Mouse (Mus musculus) lung, embryonic 14.5 days (tissue): ENCODE results near the gene Chkb. TPM values are rescaled to one million over a fixed set of nuclear protein-coding genes. Genes with fewer than 3 reads are reported as not detected.

Experiments
- ATAC-seq: fragments of 200-750 bp; cut with Nextera tagmentation; 2 replicates; pipeline ENCODE4 v1.8.0; 2017; ENCODE audit warnings: mild to moderate bottlenecking, moderate TSS enrichment, moderate library complexity; ENCODE audit not compliant: insufficient read depth
- DNase-seq: peaks from one replicate; pipeline ENCODE4 v3.0.0-alpha.2; 2015
- H3K27ac ChIP-seq: fragments of 300-500 bp; sonication (generic); 2 replicates; pipeline ENCODE4 v1.5.1; 2014; ENCODE audit warnings: low read depth, mild to moderate bottlenecking, moderate library complexity
- H3K27me3 ChIP-seq: fragments of 300-500 bp; sonication (generic); 2 replicates; pipeline ENCODE4 v1.6.1; 2014; ENCODE audit warnings: low read length, control low read depth; ENCODE audit not compliant: insufficient read depth
- H3K36me3 ChIP-seq: fragments of 300-500 bp; sonication (generic); 2 replicates; pipeline ENCODE4 v1.6.1; 2014; ENCODE audit warnings: control low read depth; ENCODE audit not compliant: insufficient read depth
- H3K4me1 ChIP-seq: fragments of 300-500 bp; sonication (generic); 2 replicates; pipeline ENCODE4 v1.6.1; 2014; ENCODE audit warnings: antibody characterized with exemption, control low read depth; ENCODE audit not compliant: insufficient read depth
- H3K4me2 ChIP-seq: fragments of 300-500 bp; sonication (generic); 2 replicates; pipeline ENCODE4 v1.6.1; 2014; ENCODE audit warnings: mild to moderate bottlenecking
- H3K4me3 ChIP-seq: fragments of 300-500 bp; sonication (generic); 2 replicates; pipeline ENCODE4 v1.5.1; 2014; ENCODE audit warnings: low read depth, low read length
- H3K9ac ChIP-seq: fragments of 300-500 bp; sonication (generic); 2 replicates; pipeline ENCODE4 v1.6.1; 2014
- H3K9me3 ChIP-seq: fragments of 300-500 bp; sonication (generic); 2 replicates; pipeline ENCODE4 v1.6.1; 2016; ENCODE audit warnings: low read depth, low read length, control low read depth
- CTCF ChIP-seq: IDR thresholded peaks from 2 replicates; pipeline ENCODE4 v1.5.1; 2016; ENCODE audit warnings: antibody characterized with exemption, low read depth
- WGBS: fragments of 180-500 bp; shearing (Covaris S2); extraction: QIAGEN DNeasy Blood & Tissue Kit; methylation state at CpG from one replicate; pipeline ENCODE4 v1.1.7; 2014; 5-methylcytosine and 5-hydroxymethylcytosine counted together
- polyA plus RNA-seq: library from polyadenylated mRNA; unstranded; fragments of >200 nt; fragmentation: Nextera tagmentation; extraction: Ambion mirVana; gene quantifications from 2 replicates; pipeline ENCODE4 v1.2.1, GENCODE M21; 2014

Chkb gene
- polyA plus RNA-seq, 1 experiment from 2014 or later, result 45.9 TPM

- no peak overlapping the region for H3K4me3 ChIP-seq
Measured at GRCm38 (mm10) chr15:89454857-89455256, 25.1 kb upstream of the Chkb start.

GRCm38 (mm10) chr15:89453865-89454478, 24.3 kb upstream of the Chkb start, which contains the start of gene Mapk8ip2:
Gene Mapk8ip2, plus strand, starts transcription at chr15:89453913.
- no peaks in the 10 kb centered on the region for H3K36me3 ChIP-seq
- H3K27me3 ChIP-seq, result peaks cover 27% of the 10 kb centered on the region
- peak within 1 kb of the TSS; percentile 77 for H3K4me2 ChIP-seq
- WGBS, result under 1% methylated on average over 53 of the region's 53 CpGs
- H3K4me3 ChIP-seq, result peak within 1 kb of the TSS; percentile 40
- no peaks in the 10 kb centered on the region for H3K4me1 ChIP-seq
- H3K9me3 ChIP-seq, result no peaks in the 10 kb centered on the region
- no peak for DNase-seq
- no peak for TF ChIP-seq CTCF
- no peak within 1 kb of the TSS for H3K27ac ChIP-seq
- H3K9ac ChIP-seq, result no peak within 1 kb of the TSS; the same call in 1 of the 2 replicates
- peak; percentile 48; the same call in 1 of the 2 replicates for ATAC-seq

More at GRCm38 (mm10) chr15:89454857-89455256, 25.1 kb upstream of the Chkb start:
- Histone ChIP-seq H3K9me3 (no peaks in the 10 kb centered on the region), H3K4me1 (no peaks in the 10 kb centered on the region), H3K36me3 (no peaks in the 10 kb centered on the region), H3K9ac (no peak overlapping the region), H3K27me3 (peaks cover 27% of the 10 kb centered on the region), H3K27ac (no peak overlapping the region), H3K4me2 (no peak overlapping the region; the same call in 1 of the 2 replicates)
- DNase-seq (no peak), ATAC-seq (no peak)
- TF ChIP-seq CTCF, result no peak
- 28% methylated on average over 4 of the region's 6 CpGs for WGBS

GRCm38 (mm10) chr15:89452906-89453864, 23.5 kb upstream of the Chkb start:
- peak overlapping the region; percentile 77 for H3K4me2 ChIP-seq
- no peak overlapping the region for H3K9ac ChIP-seq
- no peaks in the 10 kb centered on the region for H3K4me1 ChIP-seq
- peak; percentile 90 for DNase-seq
- no peak overlapping the region for H3K27ac ChIP-seq
- H3K36me3 ChIP-seq, result no peaks in the 10 kb centered on the region
- H3K27me3 ChIP-seq, result peaks cover 27% of the 10 kb centered on the region
- TF ChIP-seq CTCF, result no peak
- peak; percentile 75 for ATAC-seq
- WGBS, result 5% methylated on average over 24 of the region's 24 CpGs
- H3K9me3 ChIP-seq, result no peaks in the 10 kb centered on the region
- peak overlapping the region; percentile 40 for H3K4me3 ChIP-seq

GRCm38 (mm10) chr15:89442486-89443070, 12.9 kb upstream of the Chkb start:
- Histone ChIP-seq H3K4me1 (no peaks in the 10 kb centered on the region), H3K27me3 (no peaks in the 10 kb centered on the region), H3K27ac (no peak overlapping the region), H3K9me3 (no peaks in the 10 kb centered on the region), H3K36me3 (no peaks in the 10 kb centered on the region), H3K4me2 (no peak overlapping the region), H3K9ac (no peak overlapping the region), H3K4me3 (no peak overlapping the region)
- 33% methylated on average over 8 of the region's 8 CpGs for WGBS
- no peak for ATAC-seq
- peak; percentile 16; the same call in 1 of the 2 replicates for TF ChIP-seq CTCF
- peak; percentile 37 for DNase-seq

- no peaks in the 10 kb centered on the region for H3K36me3 ChIP-seq
- DNase-seq (no peak), ATAC-seq (no peak)
- no peak overlapping the region for H3K4me2 ChIP-seq
- no peaks in the 10 kb centered on the region for H3K4me1 ChIP-seq
- H3K9ac ChIP-seq, result no peak overlapping the region
- no peak overlapping the region for H3K27ac ChIP-seq
- H3K27me3 ChIP-seq, result no peaks in the 10 kb centered on the region
- TF ChIP-seq CTCF, result no peak
- no peaks in the 10 kb centered on the region for H3K9me3 ChIP-seq
- WGBS, result 85% methylated on average over 5 of the region's 5 CpGs
- H3K4me3 ChIP-seq, result no peak overlapping the region
Measured at GRCm38 (mm10) chr15:89435878-89436277, 6.2 kb upstream of the Chkb start.

DNA sequence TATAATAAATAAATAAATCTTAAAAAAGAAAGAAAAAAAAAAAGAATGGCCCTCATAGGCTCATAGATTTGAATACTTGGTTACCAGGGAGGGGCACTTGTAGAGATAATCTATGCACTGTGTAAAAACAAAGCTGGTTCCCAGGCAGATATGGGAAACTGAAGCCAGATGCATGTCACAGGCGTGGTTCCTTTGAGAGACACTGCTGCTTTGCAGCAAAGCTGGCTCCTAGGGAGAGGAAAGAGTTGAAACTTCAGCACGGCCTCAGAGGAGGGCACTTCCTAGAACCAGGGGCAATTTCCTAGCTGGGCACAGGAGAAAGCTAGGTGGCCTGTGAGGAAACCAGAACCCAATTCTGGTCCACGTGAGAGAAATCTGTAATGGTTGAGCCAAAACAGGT, 4.4 kb upstream of the Chkb start:
- Histone ChIP-seq H3K36me3 (no peaks in the 10 kb centered on the region), H3K27ac (no peak overlapping the region), H3K4me2 (no peak overlapping the region), H3K4me3 (no peak overlapping the region), H3K9me3 (no peaks in the 10 kb centered on the region), H3K9ac (no peak overlapping the region), H3K4me1 (no peaks in the 10 kb centered on the region), H3K27me3 (no peaks in the 10 kb centered on the region)
- ATAC-seq, result no peak
- no peak for DNase-seq
- WGBS, result 72% methylated on average over 3 of the region's 3 CpGs
- TF ChIP-seq CTCF, result no peak

DNA sequence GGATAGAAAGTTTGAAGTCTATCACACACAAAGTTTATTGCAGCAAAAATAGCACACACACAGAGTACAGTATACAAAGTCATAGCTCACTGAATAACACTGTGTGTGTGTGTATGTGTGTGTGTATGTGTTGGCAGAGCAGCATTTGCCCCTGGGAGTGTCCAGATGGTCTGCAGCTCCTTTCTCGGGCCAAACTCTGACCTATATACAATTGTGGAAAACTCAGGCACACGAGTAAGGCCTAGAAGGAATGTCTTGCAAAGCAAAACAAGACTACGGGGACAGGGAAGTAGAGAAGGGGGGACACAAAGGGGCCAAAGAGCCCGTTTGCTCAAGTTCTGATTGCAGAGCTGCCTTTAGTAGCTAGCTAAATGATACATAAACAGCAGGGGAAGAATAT, 3.2 kb upstream of the Chkb start:
- H3K27me3 ChIP-seq, result no peaks in the 10 kb centered on the region
- H3K9ac ChIP-seq, result no peak overlapping the region
- ATAC-seq (no peak), DNase-seq (no peak)
- no peak overlapping the region for H3K27ac ChIP-seq
- no peak overlapping the region for H3K4me3 ChIP-seq
- H3K9me3 ChIP-seq, result no peaks in the 10 kb centered on the region
- WGBS, result 67% methylated on average over 4 of the region's 4 CpGs
- no peaks in the 10 kb centered on the region for H3K36me3 ChIP-seq
- H3K4me2 ChIP-seq, result no peak overlapping the region
- TF ChIP-seq CTCF, result no peak
- peaks cover 5% of the 10 kb centered on the region; the same call in 1 of the 2 replicates for H3K4me1 ChIP-seq
